Mouse (Mus musculus) gastrocnemius, adult 2 months (tissue): ENCODE data around the gene Olfr418. TPM values are rescaled to one million over a fixed set of nuclear protein-coding genes. Genes with fewer than 3 reads are reported as not detected.
"Not testable (repeated sequence)": the region's sequence is repeated elsewhere in the genome, so short reads cannot be mapped to it uniquely, and the experiment has no call there.

Experiments
- DNase-seq: peaks from one replicate; pipeline ENCODE4 v3.0.0; 2022
- H3K27ac ChIP-seq: fragments of 200-600 bp; 2 replicates; pipeline ENCODE4 v1.8.1; 2022; ENCODE audit warnings: mild to moderate bottlenecking
- H3K4me3 ChIP-seq: fragments of 200-600 bp; 2 replicates; pipeline ENCODE4 v1.8.1; 2022; ENCODE audit warnings: mild to moderate bottlenecking, moderate library complexity
- CTCF ChIP-seq: fragments of 200-600 bp; IDR thresholded peaks from 2 replicates; pipeline ENCODE4 v1.8.1; 2022; ENCODE audit warnings: antibody characterized with exemption, mild to moderate bottlenecking, moderate library complexity
- intact Hi-C: fragments of 180-260 bp; cut with DNase I; formaldehyde crosslinking; loops from one replicate; pipeline ENCODE4 v1.15.1; 2025
- long read RNA-seq, 2 experiments: library from polyadenylated mRNA; stranded (forward); transcript quantifications; one replicate each; pipeline ENCODE4 v2.0.0; 2021
- total RNA-seq, 2 experiments: library from RNA; stranded (reverse); gene quantifications; 2 replicates each; pipeline ENCODE4 v1.2.3; 2021

The Olfr418 gene
- total RNA-seq: not detected
- long read RNA-seq, experiment 1: 0 reads
- long read RNA-seq, experiment 2: 0 reads

GRCm38 (mm10) chr1:173265701-173266100 lies at the start of gene Olfr418:
Olfr418 (plus strand) TSS chr1:173266001.
- Histone ChIP-seq H3K27ac (no peak within 1 kb of the TSS), H3K4me3 (no peak within 1 kb of the TSS)
- no peak for DNase-seq
- no peak for TF ChIP-seq CTCF
- intact Hi-C loops: no loop called here

DNA sequence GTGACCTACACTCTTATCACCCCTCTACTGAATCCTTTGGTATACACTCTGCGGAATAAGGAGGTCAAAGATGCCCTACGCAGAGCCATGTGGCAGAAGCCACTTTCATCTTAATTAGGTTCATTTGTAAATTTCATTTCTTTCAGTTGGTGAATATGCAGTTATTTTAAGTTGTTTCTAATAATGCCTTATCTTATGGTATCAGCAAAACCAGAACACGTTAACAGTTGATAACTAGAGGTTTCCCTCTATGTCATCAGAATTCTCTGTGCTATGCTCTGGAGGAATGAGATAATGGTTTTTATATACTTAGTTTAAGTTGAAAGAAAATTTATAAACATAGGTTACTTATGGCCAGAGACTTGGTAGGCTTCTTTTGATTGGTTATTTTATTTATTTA lies 49.3 kb upstream of the Olfr418 start:
- Histone ChIP-seq H3K27ac (no peak overlapping the region), H3K4me3 (no peak overlapping the region)
- intact Hi-C loops: no loop called here
- no peak for DNase-seq
- TF ChIP-seq CTCF: no peak

- intact Hi-C loops: no loop called here
- TF ChIP-seq CTCF: no peak
- DNase-seq: no peak
Observed at GRCm38 (mm10) chr1:173227081-173227480, 38.7 kb upstream of the Olfr418 start, which contains the start of gene Fcer1a. Fcer1a (minus strand) TSS chr1:173227214.

GRCm38 (mm10) chr1:173237004-173237403 lies 28.8 kb upstream of the Olfr418 start:
- H3K4me3 ChIP-seq, H3K27ac ChIP-seq, DNase-seq, intact Hi-C loops: not testable (repeated sequence)

More at GRCm38 (mm10) chr1:173227081-173227480, 38.7 kb upstream of the Olfr418 start, which contains the start of gene Fcer1a:
- no peak within 1 kb of the TSS for H3K4me3 ChIP-seq
- H3K27ac ChIP-seq: no peak within 1 kb of the TSS

DNA sequence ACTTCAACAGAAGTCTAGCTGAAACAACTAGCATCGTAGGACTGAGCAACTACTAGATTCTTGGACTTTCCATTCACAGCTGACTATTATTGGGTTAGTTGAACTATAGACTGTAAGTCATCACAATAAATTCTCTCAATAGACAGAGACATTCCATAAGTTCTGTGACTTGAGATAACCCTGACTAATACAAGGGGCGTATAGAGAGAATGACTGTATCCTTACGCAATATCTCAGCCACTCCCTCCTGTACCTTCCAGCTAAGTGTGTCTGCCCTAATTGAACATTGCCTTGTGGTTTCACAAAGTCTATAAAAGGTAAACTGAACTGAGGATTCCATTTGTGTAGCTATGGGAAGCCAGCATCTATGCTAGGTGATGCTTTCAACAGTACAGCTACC lies 15.9 kb upstream of the Olfr418 start:
- intact Hi-C loops: no loop called here
- Histone ChIP-seq H3K4me3 (no peak overlapping the region), H3K27ac (no peak overlapping the region)
- no peak for TF ChIP-seq CTCF
- no peak for DNase-seq

GRCm38 (mm10) chr1:173277677-173278076 lies 11.9 kb downstream of the Olfr418 start, which contains the start of gene Mptx2:
Mptx2 (minus strand) TSS chr1:173277777.
- TF ChIP-seq CTCF: no peak
- intact Hi-C loops: no loop called here
- no peak within 1 kb of the TSS for H3K27ac ChIP-seq
- no peak within 1 kb of the TSS for H3K4me3 ChIP-seq
- DNase-seq: no peak

DNA sequence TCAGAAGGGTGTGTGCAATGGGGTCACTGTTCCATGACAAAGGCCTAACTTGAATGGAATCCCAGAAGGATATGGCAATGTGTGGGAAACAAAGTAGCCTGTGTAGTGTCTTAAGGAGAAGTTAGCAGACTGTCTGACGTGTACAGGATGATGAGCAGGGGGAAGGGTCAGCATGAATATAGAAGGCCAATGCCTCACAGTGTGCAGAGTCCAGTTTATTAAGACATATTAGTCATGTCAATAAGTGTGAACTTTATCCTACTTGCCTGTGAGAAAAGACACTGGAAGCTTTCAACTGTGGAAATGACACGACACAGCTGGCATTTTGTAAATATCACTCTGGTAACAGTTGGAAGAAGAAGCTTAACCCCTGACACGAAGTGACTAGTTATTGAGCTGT lies 37.0 kb downstream of the Olfr418 start:
- H3K27ac ChIP-seq, H3K4me3 ChIP-seq, DNase-seq, intact Hi-C loops: not testable (repeated sequence)

DNA sequence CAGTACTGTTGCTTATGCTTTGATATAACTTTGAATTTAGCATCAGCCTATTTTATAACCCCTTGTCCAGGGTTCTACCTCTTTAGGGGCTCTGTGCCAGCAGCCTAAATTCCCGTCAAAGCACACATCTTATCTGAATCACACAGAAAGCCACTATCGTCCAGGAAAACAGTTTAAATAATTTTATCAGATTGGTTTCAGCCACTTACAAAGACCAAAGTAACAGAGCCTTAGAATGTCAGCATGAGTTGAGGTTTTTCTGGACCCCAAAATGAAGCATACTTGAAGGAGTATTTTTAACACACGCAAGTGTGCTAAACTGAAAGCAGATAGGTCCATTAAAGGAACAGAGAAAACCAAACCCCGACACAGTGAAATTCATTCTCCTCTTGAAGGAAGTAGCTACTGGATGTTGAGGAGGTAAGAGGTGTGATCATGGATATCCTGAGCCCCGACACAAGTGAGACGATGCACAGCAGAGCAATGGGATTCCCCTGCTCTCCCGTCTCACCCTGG lies 47.8 kb downstream of the Olfr418 start:
- intact Hi-C loops, H3K27ac ChIP-seq, H3K4me3 ChIP-seq, DNase-seq: not testable (repeated sequence)

- no peak for TF ChIP-seq CTCF
- no peak overlapping the region for H3K27ac ChIP-seq
- no peak for DNase-seq
- intact Hi-C loops: no loop called here
- no peak overlapping the region for H3K4me3 ChIP-seq
Observed at GRCm38 (mm10) chr1:173315725-173316124, 49.9 kb downstream of the Olfr418 start.

DNA sequence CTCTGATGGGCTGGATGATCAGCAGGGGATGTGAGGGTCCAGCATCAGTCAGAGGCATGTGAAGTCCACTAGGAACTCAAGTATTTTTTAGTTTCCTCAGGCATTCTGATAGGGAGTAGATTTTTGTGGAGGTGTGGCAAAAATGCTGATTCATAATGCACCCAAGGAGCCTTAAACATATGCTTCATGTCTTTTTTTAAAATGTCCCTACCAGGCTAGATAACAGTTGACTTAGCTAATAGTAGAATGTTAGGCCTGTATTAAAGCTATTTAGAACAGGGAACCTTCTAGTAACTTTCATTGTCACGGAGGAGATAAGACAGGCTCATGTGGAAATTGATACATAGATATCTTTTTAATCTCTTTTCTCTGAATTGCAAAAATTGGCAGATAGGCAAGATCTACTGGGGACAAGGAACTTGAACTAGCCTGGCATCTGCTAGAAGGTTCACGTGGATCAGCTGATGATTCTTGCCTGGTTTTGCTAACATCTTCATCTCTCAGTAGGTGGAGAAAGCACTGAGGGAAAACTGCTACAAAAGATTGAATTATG lies 52.2 kb downstream of the Olfr418 start:
- Histone ChIP-seq H3K27ac (no peak overlapping the region), H3K4me3 (no peak overlapping the region)
- no peak for DNase-seq
- no peak for TF ChIP-seq CTCF
- intact Hi-C loops: no loop called here

GRCm38 (mm10) chr1:173321593-173322248 lies 55.9 kb downstream of the Olfr418 start:
- no peak for DNase-seq
- Histone ChIP-seq H3K27ac (no peak overlapping the region), H3K4me3 (no peak overlapping the region)
- no peak for TF ChIP-seq CTCF
- intact Hi-C loops: loop anchor here (5.0 kb wide), 1 partner anchor 76 kb away; no protein-coding TSS in a partner anchor

DNA sequence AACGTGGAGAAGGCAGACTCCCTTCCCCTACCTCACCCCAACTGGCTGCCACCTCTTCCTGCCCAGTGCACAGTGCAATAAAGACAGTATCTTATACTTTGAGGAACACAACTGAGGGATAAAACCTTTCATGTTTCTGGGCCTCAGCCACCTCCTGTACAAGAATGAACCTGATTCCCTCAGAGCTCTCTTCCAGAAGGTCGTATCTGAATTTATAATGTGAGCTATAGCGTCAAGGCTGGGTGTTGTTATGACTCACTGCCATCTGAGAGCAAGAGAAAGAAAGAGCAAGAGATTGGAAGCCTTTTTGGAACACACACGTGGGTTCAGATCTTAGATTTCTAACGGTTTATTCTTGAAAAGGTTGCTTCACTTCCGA lies 56.4 kb downstream of the Olfr418 start:
- H3K4me3 ChIP-seq: no peak overlapping the region
- TF ChIP-seq CTCF: no peak
- no peak overlapping the region for H3K27ac ChIP-seq
- intact Hi-C loops: loop anchor here (5.0 kb wide), 1 partner anchor 75 kb away; no protein-coding TSS in a partner anchor
- no peak for DNase-seq

Other genes starting within 250 kb of the Olfr418 start
- not detected for gene Olfr1408, start 128.6 kb upstream of the Olfr418 start, total RNA-seq
- not detected for gene Olfr1406, start 75.4 kb upstream of the Olfr418 start, total RNA-seq
- gene Olfr218, start 68.2 kb upstream of the Olfr418 start, total RNA-seq: not detected
- gene Olfr1404, start 53.6 kb upstream of the Olfr418 start, total RNA-seq: not detected
- under 1 TPM in 1 of 2 experiments, not detected in 1; 0.31 TPM for gene Fcer1a, start 38.8 kb upstream of the Olfr418 start, total RNA-seq
- not detected for gene Mptx2, start 11.8 kb downstream of the Olfr418 start, total RNA-seq
- gene Ackr1, start 67.7 kb downstream of the Olfr418 start, total RNA-seq: 1 to 10 TPM; 2.5 to 3.0 TPM
- under 1 TPM; 0.11 to 0.28 TPM for gene Aim2, start 84.9 kb downstream of the Olfr418 start, total RNA-seq
- 10 to 100 TPM in 1 of 2 experiments, 1 to 10 TPM in 1; 7.2 to 12.2 TPM for gene Cadm3, start 101.7 kb downstream of the Olfr418 start, total RNA-seq
- gene Ifi206, start 225.0 kb downstream of the Olfr418 start, total RNA-seq: not detected